Mouse (Mus musculus): ENCODE results near the gene Kdm1b.

Gene Kdm1b

GRCm38 (mm10) chr13:47106580-47106888 lies 63.2 kb downstream of the Kdm1b start:
- no peak for DNase-seq (ENCODE audit: extremely low read depth, low read depth)

DNA sequence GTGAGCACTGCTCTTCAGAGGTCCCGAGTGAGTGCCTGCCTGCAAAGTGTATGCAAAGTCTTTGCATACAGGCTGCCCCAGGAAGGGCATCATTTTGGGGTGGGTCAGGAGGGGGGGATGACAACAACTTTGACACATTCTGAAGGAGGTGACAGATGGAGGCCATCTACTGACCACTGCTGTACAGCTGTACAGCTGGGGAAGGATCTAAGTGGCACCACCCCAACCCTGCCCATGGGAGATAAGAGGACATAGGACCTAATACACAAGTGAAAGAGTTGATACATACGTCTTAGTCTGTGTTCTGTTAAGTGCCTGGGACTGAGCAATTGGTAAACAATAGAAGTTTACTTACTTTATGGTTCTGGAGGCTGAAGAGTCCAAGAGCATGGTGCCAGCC lies 65.9 kb downstream of the Kdm1b start:
- DNase-seq (ENCODE audit: extremely low read depth, low read depth), result no peak

DNA sequence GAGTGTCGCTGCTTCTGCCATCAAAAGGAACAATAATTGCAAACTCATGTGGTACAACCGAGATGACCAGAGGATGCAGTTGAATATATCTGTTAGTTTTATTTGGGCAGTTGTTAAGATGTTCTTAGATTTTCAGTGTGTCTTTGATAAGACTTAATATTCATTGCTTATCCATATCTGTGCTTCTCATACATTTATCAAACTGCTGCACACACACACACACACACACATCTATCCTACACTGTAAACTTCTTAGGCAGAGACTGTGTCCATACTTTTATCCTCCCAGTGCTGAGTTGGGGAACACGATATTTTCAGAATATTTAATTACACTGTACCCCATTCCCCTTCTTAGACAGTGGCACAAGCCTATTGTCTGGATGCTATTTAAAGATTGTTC lies 67.9 kb downstream of the Kdm1b start:
- no peak for DNase-seq (ENCODE audit: extremely low read depth, low read depth)

- DNase-seq (ENCODE audit: extremely low read depth, low read depth), result no peak
Observed at GRCm38 (mm10) chr13:47112056-47112455, 68.8 kb downstream of the Kdm1b start.

- DNase-seq (ENCODE audit: extremely low read depth, low read depth), result peak; percentile 98
Observed at GRCm38 (mm10) chr13:47112924-47113323, 69.6 kb downstream of the Kdm1b start.

DNA sequence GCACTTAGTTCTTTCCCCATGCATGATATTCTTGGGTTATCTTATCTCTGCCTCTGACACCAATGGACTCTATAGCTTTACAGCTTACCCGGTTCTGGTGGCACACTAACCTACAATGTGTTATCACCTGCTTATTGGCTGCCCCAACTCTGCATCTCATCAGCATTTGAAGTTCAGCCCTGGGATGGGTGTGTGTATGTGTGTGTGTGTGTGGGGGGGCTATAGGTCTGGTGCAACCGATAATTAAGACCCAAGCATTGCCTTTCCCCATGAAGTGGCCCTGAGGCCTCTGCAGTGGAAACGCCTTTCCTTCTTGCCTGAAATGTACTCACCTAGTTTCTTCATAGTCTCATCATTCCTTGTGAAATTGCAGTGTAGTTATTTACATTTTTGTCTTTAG lies 72.7 kb downstream of the Kdm1b start:
- peak; percentile 44 for DNase-seq (ENCODE audit: extremely low read depth, low read depth)

GRCm38 (mm10) chr13:47121333-47121889 lies 78.1 kb downstream of the Kdm1b start:
- DNase-seq (ENCODE audit: extremely low read depth, low read depth), result no peak

DNA sequence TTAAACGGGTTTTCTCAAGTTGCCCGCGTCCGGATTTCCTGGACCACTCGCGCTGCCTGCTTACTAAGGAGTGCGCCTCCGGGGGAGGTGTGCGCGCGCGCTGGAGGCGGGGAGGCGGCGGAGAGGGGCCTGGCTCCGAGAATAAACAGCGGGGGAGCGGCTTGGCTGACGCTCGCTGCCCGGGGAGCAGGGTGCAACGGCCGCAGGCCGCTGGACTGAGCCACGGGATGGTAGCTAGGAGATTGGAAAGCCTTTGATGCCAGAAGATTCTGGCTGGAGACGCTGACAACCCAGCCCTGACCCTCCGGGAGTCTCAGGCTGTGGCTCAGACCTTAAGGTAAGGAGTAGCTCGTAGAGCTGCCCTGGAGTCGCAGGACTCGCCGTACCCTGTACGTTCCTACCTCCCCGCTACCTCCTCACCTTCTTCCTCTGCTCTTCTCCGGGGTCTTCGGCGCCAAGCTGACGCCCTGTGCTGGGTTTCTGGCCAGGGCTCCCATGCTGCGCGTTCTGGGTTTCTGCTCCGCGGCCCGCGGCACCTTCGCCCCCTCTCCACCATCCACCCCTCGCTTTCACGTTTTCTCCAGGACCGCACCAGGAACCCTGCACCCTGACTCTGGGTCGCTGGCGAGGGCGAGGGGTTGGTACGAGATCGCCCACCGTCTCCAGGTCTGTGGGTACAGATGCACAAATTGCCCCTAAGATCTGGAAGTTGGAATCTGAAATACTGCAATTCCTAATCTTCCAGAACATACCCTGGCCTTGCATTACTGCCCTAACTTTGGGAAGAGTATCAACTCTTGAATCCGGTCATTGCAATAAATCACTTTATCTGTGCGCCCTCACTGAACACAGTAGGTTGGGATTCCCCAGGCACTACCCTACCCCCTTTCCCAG lies 79.5 kb downstream of the Kdm1b start, which contains the start of gene Rnf144b:
Gene Rnf144b (plus strand): TSS at position 120 of the 894 bp plus-strand sequence.
- no peak for DNase-seq (ENCODE audit: extremely low read depth, low read depth)

GRCm38 (mm10) chr13:47124449-47124848 lies 81.2 kb downstream of the Kdm1b start:
- no peak for DNase-seq (ENCODE audit: extremely low read depth, low read depth)

DNA sequence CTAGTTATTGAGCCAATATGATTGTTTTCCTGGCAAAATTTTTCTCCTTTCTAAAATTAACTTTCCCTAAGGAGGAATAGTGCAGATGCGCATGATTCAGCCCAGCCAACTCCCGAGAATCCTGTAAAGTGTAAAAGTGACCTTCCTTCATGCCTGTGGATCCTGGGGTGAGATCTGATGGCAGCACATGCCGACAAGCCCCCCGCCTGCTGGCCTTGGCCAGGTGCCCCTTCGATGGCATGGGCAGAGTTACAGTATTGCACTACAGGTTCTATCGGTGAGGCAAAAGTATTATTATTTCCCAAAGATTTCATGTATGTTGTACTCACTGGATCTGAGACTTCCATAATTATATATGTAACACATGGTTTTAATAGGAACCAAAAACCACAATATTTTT lies 81.7 kb downstream of the Kdm1b start:
- no peak for DNase-seq (ENCODE audit: extremely low read depth, low read depth)

- DNase-seq (ENCODE audit: extremely low read depth, low read depth), result no peak
Observed at GRCm38 (mm10) chr13:47125595-47125994, 82.3 kb downstream of the Kdm1b start.

GRCm38 (mm10) chr13:47129090-47129489 lies 85.8 kb downstream of the Kdm1b start:
- no peak for DNase-seq (ENCODE audit: extremely low read depth, low read depth)

GRCm38 (mm10) chr13:47133058-47133457 lies 89.8 kb downstream of the Kdm1b start:
- no peak for DNase-seq (ENCODE audit: extremely low read depth, low read depth)

DNA sequence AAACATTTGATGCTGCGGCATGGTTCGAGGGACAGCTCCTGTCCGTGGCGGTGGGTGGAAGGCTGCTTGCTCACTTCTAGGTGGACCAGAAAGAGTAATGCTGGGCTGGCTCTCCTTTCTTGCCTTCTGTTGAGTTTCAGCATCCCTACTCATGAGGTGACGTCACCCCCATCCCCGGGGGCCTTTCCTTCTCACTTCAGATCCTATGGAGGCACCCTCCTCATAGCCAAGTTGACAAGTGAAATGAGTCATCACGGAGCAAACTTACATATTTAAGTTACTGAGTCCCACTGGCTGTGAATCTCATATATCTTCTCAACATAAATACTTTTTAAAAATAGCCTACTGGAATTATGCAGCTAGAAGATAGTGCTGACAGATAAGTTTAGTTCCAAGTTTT lies 91.5 kb downstream of the Kdm1b start:
- no peak for DNase-seq (ENCODE audit: extremely low read depth, low read depth)
